Mouse (Mus musculus) granulocyte monocyte progenitor cell, adult 5-6 weeks (primary cell): ENCODE results near the gene Zbtb8a. TPM values are rescaled to one million over a fixed set of nuclear protein-coding genes. Genes with fewer than 3 reads are reported as not detected.
A peak's percentile ranks its signal among the peaks of the same experiment; 100 is the strongest.
"Not testable (repeated sequence)": the region's sequence is repeated elsewhere in the genome, so short reads cannot be mapped to it uniquely, and the experiment has no call there.

Source experiments
- ATAC-seq: replicated peaks from 2 replicates; pipeline ENCODE4 v1.8.0; 2016; ENCODE audit warnings: mild to moderate bottlenecking, moderate TSS enrichment, inconsistent platforms; ENCODE audit not compliant: poor library complexity, severe bottlenecking
- total RNA-seq, 2 experiments: library from RNA; stranded (forward) in 1 of 2; stranded (reverse) in 1 of 2; fragments of 200-712, 200-1000 nt in 1 of 2; fragments of >200 nt in 1 of 2; fragmentation: Nextera tagmentation in 1 of 2; gene quantifications; 2 replicates each; pipeline ENCODE4 v1.2.3; 2014 to 2017

Zbtb8a gene
- total RNA-seq, 2 experiments from 2014 or later: 0.30 to 7.6 TPM

GRCm38 (mm10) chr4:129381148-129381547, 3.2 kb upstream of the Zbtb8a start:
- no peak for ATAC-seq

DNA sequence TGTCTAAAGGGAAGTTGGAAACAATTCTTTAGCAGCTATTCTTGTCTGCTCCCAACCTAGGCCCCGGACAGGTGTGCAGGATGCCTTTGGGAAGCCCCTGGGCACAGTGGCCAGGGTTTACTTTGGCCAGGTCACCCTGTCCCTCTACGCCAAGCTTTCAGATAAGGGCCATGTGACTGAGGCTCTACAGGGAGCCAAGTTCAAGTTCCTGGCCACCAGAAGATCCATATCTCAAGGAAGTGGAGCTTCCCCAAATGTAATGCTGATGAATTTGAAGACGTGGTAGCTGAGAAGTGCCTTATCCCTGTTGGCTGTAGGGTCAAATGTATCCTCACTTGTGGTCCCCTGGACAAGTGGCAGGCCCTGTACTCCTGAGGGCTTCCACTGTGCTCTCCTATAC, 1.9 kb upstream of the Zbtb8a start:
- no peak for ATAC-seq

- peak; percentile 37 for ATAC-seq
Observed at GRCm38 (mm10) chr4:129376961-129377545, 863 bp downstream of the Zbtb8a start.

GRCm38 (mm10) chr4:129375821-129376220, 2.1 kb downstream of the Zbtb8a start:
- no peak for ATAC-seq

DNA sequence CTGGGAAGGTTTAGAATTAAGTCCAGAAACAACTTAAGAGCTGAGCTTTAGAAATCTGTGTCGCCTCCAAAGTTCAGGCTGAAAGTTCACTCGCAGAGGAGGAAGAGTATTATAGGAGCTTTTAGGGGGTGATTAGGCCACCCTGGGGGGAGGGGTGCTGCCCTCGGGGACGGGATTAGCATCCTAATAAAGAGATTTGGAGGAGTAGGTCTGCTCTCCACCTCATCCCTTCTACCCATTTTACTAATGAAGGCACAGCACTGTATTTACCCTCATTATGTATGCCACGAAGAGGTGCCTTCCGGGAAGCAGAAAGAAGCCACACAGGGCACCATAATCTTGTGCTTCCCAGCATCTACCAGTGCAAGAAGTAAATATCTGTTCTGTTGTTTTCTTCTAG, 2.9 kb downstream of the Zbtb8a start:
- no peak for ATAC-seq

GRCm38 (mm10) chr4:129374219-129374755, 3.6 kb downstream of the Zbtb8a start:
- ATAC-seq: peak; percentile 35

DNA sequence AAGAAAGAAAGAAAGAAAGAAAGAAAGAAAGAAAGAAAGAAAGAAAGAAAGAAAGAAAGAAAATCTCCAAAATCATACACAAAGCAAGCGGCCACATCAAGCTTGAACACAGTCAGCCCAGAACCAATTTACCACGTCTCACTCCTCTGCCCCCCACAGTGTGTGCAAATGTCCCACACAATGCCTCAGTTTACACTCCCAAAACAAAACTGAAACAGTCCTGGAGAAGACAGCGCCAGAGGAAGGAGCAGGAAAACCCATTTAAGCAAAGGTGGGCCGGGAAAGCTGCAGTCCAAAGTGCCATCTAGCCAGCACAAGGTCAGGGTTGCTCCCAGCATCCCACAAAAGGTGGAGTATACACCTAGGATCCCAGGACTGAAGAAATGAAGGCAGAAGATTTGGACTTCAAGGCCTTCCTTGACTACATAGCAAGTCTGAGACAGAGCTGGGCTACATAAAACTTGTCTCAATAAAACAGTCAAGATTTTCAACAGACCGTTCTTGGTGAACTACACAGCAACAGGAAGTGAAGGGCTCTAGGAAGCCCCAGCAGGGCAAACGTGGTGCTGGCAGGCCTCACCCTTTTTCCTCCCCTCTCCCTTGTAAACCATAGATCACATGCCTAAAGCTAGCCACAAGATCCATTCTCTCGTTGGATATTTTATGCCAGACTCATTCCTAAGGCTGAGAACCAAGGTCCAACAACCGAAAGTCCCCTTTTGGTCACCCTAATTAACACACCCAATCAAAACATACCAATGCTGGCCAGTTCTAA, 4.5 kb downstream of the Zbtb8a start:
- no peak for ATAC-seq

DNA sequence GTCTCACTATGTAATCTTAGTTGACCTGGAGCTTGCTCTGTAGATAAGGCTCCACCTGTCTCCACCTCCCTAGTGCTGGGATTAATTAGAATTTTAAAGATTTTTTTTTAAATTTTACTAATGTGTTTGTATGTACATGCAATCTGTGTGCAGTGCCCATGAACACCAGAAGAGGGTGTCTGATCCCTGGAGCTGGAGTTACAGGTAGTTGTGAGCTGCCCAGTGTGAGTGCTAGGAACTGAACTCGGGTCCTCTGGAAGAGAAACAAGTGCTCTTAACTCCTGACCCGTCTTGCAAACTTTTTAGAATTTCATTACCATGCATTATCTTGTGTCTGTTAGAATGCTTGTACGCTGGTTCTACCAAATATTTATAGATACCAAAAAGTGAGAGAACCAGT, 6.5 kb downstream of the Zbtb8a start:
- ATAC-seq: no peak

GRCm38 (mm10) chr4:129365224-129365623, 12.7 kb downstream of the Zbtb8a start:
- peak; percentile 83 for ATAC-seq

- no peak for ATAC-seq
Observed at GRCm38 (mm10) chr4:129364379-129364778, 13.5 kb downstream of the Zbtb8a start.

DNA sequence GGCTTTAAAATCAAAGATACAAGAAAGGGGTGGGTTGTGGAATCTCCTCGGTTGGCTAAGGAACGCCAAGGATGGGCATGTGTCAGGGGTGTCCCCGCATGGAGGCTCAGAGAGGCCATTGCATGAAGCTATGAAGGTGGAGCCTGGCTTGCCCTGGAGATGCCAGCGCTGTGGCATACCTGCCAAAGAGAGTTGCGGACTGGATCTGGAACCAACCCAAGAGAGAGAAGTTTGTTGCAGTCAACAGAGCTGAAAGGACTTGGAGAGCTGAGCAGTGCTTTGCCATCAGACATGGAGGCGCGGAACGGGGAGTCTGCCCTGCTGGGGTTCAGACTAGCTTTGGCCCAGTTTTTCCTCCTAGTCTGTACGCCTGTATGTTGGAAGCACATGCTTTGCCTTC, 14.5 kb downstream of the Zbtb8a start:
- ATAC-seq: no peak

GRCm38 (mm10) chr4:129362771-129363170, 15.1 kb downstream of the Zbtb8a start:
- no peak for ATAC-seq

DNA sequence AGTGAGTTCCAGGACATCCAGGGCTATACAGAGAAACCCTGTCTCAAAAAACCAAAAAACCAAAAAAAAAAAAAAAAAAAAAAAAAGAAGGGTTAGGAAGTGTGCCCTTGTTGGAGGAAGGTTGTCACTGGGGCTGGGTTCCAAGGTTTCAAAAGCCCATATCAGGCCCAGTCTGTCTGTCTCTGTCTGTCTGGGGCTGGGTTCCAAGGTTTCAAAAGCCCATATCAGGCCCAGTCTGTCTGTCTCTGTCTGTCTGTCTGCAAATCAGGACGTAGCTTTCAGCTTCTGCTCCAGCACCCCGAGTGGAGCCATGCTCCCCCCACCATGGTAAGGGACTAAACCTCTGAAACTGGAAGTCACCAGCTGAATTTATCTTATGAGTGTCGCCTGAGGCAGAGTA, 15.7 kb downstream of the Zbtb8a start:
- ATAC-seq: not testable (repeated sequence)

GRCm38 (mm10) chr4:129357613-129358163, 20.2 kb downstream of the Zbtb8a start:
- ATAC-seq: peak; percentile 25; the same call in 1 of the 2 replicates

- 0 out of 2 replicates have a peak, but pooled peaks have one; percentile 20 for ATAC-seq
Observed at GRCm38 (mm10) chr4:129354236-129354635, 23.7 kb downstream of the Zbtb8a start.

DNA sequence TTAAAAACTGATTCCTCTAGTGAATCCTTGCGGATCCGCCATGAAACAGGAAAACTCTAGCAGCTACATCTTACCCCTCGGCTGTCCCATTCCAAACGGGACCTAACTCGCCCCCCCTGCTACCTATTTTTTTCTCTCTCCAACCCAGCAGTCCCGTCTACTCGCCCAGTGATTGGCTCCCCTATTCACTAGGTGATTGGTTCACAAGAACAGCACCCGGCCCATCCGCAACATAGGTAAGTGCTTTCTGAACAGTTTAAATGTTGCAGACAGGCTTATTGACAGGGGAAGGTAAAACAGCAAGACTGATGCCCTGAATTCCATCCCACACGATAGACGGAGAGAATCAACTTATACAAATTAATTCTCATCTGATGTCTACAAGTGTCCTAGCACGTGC, 24.7 kb downstream of the Zbtb8a start:
- no peak for ATAC-seq

GRCm38 (mm10) chr4:129351111-129351510, 26.8 kb downstream of the Zbtb8a start:
- no peak for ATAC-seq

GRCm38 (mm10) chr4:129350644-129351043, 27.3 kb downstream of the Zbtb8a start:
- ATAC-seq: peak; percentile 93

GRCm38 (mm10) chr4:129346481-129347154, 31.3 kb downstream of the Zbtb8a start:
- ATAC-seq: no peak

DNA sequence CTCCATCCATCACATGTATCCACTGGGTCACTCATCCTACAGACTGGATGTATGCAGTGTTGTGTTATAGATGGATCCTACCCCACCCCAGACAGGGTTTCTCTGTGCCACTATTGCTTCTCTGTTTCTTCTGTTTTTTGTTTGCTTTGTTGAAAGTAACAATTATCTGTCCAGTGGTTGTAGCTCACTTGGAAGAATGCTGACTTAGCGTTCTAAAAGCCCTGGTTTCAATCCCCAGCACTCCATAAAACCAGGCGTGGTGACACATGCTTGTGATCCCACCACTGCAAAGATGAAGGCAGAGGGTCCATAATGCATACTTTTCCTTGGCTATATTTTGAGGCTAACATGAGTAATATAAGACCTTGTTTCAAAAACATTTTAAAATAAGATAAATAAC, 35.2 kb downstream of the Zbtb8a start:
- no peak for ATAC-seq

DNA sequence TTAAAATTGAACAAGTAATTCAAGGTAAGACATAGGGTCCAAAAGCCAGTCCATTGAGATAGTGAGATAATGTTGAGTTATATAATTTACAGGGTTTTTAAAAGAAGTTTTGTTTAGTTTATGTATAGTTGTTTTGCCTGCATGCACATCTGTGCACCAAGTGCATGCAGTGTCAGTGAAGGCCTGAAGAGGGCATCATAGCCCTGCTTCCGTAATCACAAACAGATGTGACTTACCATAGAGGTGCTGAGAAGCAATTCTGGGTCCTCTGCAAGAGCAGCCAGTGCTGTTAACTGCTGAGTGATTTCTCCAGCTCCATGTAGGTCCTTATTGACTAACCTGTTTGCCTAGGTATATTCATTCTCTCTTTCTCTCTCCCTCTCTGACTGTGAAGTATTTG, 36.0 kb downstream of the Zbtb8a start:
- peak; percentile 42; the same call in 1 of the 2 replicates for ATAC-seq
